Mouse (Mus musculus): Measurements from ENCODE around the gene Ngp. TPM values are rescaled to one million over a fixed set of nuclear protein-coding genes. Genes with fewer than 3 reads are reported as not detected.
"Not testable (repeated sequence)": the region's sequence is repeated elsewhere in the genome, so short reads cannot be mapped to it uniquely, and the experiment has no call there.

Gene Ngp
- total RNA-seq (2022): under 1 TPM in 1 of 4 experiments, not detected in 3; 0.31 TPM

DNA sequence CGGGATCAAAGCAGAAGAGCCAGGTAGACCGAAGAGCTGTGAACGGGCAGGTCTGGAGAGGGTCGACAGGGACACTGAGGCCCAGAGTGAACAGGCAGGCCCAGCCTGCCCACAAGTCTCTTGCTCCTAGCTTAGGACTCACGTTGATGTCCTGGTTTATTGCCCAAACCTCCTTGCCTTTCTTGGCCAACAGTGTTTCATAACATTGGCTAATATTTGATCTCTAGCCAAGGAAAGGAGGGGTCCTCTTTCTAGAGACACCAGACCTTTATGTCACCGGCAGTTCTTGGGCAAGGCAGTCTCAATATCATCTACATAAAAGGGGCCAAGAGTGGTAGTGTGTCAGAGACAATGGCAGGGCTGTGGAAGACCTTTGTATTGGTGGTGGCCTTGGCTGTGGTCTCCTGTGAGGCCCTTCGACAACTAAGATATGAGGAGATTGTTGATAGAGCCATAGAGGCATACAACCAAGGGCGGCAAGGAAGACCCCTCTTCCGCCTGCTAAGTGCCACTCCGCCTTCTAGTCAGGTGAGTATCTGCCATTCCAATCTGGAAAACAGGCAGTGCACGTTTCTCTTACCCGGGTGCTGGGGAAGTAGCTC is at the start of gene Ngp:
TSS of gene Ngp (plus strand) at position 237 of the 602 bp plus-strand sequence.
- no peak for DNase-seq (ENCODE audit: low spot score in 2 of 2)

DNA sequence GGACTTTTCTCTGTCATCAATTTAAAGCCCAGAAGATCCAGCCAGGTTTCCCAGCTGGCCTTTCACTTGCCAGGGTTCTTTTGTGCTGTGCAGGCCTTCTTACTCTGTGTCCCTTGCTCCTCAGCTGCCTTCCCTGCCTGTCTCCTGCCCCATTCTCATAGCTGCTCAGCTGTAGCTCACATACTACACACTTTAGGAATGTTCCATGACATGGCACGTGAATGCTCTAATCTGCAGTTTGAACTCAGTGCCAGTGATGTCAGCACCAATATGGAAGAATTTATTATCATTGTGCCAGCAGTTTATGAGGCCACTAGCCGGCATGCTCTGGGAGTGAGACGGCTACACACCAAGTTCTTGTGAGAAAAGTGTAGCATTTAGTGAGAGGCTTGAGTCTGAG is 49.7 kb upstream of the Ngp start:
- DNase-seq (ENCODE audit: low spot score in 2 of 2): no peak

DNA sequence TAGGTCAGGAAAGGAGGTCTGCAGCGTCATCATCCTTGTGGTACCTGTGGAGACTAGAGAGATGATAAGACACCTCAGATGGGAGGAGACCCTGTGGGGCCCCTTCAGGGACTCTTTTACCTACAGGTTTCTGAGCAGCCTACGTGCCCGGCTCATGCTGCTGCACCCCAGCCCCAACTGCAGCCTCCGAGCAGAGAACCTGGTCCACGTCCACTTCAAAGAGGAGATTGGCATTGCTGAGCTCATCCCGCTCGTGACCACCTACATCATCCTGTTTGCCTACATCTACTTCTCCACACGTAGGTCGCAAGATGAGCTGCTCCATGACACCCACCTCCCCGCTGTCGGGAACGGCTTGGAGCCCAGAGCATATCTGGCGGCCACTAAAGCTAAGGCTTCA is 45.7 kb upstream of the Ngp start:
- DNase-seq (ENCODE audit: low spot score in 2 of 2): no peak

DNA sequence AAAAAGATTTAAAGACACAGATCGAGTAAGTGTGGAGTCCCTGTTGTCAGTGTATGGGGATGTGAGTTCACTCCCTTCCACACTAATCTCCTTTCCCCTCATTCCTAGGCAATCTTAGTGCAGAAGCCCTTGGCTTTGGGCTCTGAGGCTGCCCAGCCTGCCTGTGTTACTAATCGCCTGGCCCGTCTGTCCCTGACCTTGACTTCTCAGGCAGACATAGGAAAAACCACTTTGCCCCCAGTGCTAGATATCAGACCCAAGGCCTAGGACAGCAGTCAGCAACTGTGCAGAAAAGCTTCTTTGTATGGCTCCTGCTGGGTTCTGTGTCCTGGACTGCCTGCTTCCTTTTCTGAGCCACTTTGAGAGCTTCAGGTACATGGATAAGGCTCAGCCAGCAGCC is 43.9 kb upstream of the Ngp start:
- no peak for DNase-seq (ENCODE audit: low spot score in 2 of 2)

DNA sequence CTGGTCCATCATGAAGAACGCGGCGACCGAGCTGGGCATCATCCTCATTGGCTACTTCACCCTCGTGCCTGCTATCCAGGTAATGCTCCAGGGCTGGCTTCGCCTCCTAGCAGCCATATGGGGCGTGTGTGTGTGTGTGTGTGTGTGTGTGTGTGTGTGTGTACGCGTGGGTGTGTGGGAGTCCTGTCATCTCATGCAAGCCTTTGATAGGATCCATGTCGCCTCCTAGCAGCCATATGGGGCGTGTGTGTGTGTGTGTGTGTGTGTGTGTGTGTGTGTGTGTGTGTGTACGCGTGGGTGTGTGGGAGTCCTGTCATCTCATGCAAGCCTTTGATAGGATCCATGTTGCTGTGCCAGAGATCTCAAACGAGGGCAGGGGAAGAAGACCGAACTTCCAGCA is 41.9 kb upstream of the Ngp start:
- not testable (repeated sequence) for DNase-seq (ENCODE audit: low spot score in 2 of 2)

DNA sequence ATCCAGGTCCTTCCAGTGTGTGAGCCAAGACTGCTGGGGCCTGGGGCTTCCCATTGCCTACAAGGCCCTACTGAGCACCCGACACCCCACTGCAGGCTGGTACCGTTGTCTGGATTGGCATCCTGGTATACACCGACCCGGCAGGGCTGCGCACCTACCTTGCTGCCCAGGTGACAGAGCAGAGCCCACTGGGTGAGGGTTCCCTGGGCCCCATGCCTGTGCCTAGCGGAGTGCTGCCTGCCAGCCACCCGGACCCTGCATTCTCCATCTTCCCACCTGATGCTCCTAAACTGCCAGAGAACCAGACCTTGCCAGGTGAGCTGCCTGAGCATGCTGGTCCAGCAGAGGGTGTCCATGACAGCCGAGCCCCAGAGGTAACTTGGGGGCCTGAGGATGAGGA is 40.2 kb upstream of the Ngp start:
- DNase-seq (ENCODE audit: low spot score in 2 of 2): no peak

DNA sequence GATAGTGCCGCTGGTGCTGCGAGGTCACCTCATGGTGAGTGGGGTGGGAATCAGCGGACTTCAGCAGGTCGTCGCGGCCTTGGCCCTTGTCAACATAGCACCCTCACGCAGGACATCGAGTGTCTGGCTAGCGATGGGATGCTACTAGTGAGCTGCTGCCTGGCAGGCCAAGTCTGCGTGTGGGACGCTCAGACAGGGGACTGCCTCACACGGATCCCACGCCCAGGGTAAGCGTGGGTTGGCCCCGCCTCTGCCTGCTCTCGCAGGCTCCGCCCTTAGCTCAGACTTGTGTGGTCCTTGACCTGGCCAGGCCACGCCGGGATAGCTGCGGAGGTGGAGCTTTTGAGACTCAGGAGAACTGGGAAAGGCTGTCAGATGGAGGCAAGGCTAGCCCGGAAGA is 38.9 kb upstream of the Ngp start:
- no peak for DNase-seq (ENCODE audit: low spot score in 2 of 2)

DNA sequence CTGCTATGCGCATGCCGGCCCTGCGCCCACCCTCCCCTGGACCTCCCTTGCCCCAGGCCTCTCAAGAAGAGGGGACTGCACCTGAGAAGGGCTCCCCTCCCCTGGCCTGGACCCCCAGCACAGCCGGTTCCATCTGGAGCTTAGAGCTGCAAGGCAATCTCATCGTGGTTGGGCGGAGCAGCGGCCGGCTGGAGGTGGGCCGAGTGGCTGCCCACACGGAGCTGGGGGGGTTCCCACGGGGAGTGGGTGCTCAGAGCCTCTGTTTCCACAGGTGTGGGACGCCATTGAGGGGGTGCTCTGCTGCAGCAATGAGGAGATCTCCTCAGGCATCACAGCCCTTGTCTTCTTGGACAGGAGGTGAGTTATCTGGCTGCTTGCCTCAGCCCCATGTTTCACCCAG is 38.3 kb upstream of the Ngp start:
- DNase-seq (ENCODE audit: low spot score in 2 of 2): no peak

DNA sequence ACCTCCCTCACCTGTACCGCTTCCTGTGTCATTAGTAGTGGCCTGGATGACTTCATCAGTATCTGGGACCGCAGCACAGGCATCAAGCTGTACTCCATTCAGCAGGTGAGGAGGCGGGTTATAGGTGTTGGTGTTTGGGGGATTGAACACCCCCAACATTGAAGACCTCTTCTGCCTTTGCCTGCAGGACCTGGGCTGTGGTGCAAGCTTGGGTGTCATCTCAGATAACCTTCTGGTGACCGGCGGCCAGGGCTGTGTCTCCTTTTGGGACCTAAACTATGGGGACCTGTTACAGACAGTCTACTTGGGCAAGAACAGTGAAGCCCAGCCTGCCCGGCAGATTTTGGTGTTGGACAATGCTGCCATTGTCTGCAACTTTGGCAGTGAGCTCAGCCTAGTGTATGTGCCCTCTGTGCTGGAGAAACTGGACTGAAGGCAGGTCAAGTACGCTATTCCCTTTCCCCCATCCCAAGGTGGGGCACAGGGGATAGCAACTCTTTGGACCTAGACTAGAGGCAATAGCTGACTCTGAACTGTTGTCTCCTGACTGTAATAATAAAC is 35.1 kb upstream of the Ngp start:
- no peak for DNase-seq (ENCODE audit: low spot score in 2 of 2)

DNA sequence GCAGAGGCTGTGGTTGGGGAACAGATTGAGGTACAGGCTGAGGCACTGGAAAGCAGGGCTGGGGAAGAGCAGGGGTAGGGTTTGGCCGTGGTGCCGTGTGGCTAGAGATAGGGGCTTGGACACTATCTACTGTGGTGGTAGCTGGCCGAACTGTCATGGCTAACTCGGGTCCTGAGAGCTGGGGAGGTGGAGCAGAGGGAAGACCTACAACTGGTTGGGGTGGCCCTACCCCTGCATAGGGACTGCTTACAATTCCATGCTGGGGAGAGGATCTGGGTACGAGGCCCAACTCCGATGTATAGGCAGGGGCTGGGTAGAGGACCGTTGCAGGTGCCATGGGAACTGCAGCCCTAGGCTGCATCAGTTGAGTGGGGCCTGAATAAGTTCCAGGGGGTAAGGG is 31.5 kb upstream of the Ngp start:
- no peak for DNase-seq (ENCODE audit: low spot score in 2 of 2)

DNA sequence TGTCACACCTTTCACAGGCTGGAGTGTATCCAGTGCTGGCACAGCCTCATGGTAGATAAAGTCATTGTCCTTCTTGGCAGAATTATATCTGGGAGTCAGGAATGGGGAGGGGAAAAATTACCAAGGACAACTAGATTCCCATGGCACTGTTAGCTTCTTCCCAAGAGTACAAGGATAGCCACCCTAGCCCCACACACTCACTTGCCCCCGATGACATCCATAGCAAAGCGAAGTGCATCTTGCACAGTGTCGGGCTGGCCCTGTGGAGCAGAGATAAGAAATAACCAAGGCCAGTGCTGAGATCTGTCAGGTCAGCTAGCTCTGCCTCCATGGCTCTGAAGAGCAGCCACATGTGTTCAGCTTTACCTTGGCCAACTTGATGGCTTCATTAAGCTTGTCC is 28.7 kb upstream of the Ngp start:
- no peak for DNase-seq (ENCODE audit: low spot score in 2 of 2)

DNA sequence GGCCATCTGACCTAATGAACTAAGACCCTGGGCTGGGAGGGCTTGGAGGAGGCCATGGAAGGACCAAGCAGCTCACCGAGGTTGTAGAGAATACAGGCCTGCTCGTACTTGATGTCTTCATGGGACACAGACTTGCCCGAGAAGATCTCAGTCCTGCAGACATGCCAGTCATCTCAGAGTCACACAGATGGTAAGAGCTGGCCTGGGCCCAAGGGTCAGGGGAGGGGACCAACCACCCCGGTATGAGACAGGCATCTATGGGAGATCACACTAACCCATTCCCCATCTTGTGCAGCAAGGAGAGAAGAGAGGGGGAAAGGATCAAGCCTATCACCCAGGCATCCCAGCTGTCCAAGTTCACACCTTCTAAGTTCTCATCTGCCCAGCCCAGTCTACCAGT is 26.3 kb upstream of the Ngp start:
- no peak for DNase-seq (ENCODE audit: low spot score in 2 of 2)

DNA sequence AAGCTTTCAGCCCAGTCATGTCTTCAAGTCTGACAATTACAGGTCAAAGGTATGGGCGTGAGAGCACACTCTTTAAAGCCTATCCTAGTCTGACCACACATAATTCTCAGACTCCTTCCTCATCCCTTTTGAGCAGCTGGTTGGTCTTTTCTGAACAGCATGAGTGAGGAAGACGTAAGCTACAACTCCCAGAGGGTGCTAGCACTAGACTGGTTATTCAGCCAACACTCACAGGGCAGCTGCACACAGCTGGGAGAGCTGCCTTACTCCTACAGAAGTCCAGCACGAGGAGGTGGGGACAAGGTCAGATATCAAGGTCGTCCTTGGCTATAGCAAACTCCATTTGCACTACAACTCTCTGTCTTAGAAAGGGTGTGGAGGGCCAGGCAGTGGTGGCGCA is 18.9 kb upstream of the Ngp start:
- no peak for DNase-seq (ENCODE audit: low spot score in 2 of 2)

DNA sequence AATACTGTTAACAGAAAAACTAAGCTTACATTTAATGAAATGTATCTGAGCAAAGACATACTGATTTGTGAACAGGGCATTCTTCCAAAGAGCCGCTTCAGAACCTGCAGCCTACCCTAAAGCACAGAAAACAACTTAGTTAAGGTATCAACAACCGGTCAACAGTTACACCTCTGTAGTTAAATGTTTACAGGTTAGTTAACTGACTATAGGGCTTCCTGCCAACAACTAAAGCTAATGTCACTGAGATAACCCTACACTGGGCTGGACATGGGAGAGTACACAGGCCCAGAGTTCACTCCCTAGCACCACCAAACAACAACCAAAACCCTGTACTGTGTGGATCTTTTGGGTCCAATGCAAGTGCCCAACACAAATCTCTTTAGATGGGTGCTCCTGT is 16.8 kb upstream of the Ngp start:
- no peak for DNase-seq (ENCODE audit: low spot score in 2 of 2)

DNA sequence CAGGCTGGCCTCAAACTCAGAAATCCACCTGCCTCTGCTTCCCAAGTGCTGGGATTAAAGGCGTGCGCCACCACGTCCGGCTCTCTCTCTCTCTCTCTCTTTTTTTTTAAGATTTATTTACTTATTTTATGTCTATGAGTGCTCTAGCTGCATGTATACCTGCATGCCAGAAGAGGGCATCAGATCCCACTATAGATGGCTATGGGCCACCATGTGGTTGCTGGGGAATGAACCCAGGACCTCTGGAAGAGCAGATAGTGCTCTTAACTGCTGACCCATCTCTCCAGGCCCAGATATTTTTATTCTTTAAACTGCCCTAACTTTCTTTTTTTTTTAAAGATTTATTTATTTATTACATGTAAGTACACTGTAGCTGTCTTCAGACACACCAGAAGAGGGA is 16.3 kb upstream of the Ngp start:
- DNase-seq (ENCODE audit: low spot score in 2 of 2): not testable (repeated sequence)

DNA sequence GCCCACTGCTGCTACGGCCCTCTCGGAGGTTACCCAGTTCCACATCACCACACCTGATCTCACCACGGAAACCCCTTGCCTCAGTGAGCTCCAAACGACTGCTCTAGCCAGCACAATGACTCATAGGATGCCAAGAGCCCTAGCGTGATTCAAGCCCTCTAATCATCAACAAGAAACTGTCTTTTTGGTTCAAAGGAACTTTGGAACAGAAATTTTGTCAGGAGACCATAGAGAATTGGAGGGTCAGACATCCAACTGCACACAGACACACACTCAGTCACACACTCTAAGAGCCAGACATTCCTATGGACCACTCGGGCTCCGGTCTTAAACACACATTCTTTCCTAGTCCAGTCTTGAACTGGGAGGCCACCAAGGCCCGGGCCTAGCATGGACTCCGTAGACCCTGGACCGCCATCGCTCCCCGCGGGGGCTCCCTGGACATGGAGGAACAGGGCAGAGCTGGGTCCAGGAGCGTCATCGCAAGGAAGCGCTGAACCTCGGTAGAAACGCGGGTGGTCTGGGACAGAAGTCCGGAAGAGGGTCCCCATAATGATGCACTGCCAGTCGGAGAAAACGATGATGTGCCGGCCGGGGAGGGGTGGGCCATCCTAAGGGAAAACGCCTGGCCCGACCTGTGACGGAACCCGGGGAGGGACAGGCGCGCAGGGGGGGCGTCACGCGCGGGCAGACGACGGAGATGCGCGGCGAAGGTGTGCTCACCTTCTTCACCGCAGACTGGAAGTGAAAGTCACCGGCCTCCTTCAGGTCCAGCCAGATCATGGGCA is 12.0 kb upstream of the Ngp start:
- peak in 1 of 2 experiments; percentile 29 for DNase-seq (ENCODE audit: low spot score in 2 of 2)

DNA sequence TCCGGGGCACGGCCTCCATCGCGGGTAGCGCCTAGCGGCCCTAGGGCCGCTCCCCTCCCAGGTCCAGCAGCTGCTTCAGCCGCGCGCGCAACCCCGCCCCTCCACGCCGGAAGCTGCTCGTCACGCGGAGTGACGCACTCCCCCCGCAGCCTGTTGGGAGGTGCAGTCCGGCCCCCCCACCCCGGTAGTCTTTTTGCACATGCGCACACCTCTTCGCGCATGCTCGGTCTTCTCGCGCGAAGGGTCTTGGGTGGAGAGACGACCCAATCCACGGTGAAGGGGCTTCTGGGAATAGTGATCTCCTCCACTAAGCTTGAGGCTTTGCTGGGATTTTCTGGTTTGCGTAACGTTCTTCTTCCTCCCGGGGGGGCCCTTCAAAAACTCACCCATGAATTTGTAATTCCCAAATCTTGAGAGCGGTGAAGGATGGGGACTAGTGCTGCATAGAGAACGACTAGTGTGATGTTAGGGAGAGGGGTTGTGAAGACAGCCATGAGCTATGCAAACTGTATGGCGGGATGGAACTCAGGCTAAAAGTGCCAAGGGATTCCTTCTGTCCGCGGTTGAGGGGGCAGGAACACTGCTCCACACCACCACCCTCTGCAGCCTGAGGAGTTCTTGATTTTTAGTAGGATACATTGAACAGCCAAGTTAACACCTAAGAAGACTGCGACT is 11.3 kb upstream of the Ngp start, which contains the start of gene Ptpn23:
TSS of gene Ptpn23 (minus strand) at position 115 of the 675 bp plus-strand sequence.
- DNase-seq (ENCODE audit: low spot score in 2 of 2): peak; percentile 90 to 91

DNA sequence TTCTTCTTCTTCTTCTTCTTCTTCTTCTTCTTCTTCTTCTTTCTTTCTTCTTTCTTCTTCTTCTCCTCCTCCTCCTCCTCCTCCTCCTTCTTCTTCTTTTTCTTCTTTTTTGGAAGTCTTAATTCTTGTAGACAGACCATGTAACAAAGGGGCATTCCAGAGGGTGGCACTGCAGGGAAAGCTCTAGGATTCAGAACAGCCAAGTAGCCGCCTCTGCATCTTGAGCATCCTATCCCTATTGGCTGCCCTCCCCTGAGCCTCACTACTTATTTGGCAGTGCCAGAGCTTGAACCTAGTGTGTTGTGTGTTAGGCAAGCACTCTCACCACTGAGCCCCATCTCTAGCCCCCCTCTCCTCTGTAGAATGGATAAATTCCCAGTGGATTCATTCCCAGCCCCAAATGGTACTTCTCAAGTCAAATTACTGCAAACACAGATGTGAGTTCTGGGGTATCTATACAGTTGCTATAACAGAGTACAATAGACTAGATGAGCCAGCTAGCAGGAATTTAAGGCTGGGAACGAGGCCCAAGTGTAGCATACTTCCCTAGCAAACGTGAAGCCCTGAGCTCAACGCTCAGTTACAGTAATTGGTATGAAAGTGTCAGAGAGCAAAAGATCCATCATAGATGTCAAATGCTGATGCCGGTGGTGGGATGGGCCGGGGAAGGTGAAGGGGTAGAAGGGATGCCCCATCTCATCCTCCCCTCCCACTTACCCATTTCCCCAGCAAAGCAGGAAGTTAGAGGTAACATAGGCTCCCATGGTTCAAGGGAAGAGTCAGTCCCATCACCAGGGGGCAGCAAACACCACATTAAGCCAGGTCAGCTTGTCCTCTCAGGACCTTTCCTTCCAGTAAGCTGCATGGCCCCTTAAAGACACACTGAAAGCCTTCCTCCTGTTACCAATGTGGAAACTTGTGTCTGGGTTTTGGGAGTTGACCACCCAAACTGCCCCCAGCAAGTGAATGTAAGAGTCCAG is 8.3 kb upstream of the Ngp start:
- peak; percentile 66 to 76 for DNase-seq (ENCODE audit: low spot score in 2 of 2)

DNA sequence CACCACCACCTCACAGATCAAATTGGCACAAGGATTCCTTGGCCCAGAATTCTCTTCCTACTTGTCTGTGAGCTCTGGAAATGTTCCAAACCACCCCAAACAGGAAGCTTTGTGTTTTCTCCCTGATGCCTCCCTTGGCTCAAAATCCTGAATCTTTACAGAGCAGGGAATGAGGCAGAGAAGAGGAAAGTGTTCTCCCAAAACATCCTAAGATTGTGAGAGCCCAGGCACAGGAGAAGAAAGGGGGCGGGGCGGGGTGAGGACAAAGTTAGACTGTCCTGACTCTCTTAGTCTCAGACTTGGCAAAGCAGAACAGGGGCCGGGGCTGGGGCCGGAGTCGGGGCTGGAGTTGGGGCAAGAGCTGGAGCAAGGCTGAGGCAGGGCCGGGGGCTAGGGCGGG is 6.6 kb upstream of the Ngp start:
- no peak for DNase-seq (ENCODE audit: low spot score in 2 of 2)

DNA sequence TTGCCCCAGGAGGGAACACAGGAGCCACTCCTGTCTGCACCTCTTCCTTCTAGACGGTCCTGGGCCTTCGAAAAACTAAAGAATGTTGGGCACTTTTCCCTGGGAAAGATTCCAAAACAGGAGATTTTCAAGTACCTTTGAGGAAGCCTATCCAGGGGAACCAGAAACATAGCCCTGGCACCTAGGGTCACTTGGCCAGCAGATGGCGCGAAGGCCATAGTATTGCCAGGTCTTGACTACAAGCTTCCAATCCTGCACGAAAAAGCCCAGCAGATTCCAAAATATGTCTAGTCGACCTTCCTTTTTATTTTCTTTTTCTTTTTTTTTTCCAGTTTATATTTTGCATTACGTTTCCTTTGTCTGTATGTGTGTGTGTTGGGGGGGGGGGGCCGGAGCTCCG is 5.8 kb upstream of the Ngp start:
- DNase-seq (ENCODE audit: low spot score in 2 of 2): no peak

DNA sequence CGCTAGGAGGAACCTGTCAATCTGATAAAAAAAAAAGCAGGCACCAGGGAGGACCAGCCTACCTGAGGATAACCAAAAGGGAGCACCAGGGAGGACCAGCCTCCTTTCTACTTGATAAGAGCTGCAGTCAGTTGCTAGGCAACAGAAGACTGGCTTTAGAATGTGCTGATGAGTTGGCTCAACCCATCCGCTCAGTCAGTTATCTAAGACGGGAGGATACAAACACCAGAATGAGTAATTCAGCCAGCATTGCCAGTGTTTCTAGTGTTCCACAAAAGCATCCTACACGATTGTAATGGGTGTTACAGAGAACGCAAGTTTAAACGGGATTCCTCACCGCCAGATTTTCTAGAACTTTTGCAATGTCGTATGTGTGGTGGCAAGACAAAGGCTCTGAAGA is 11.7 kb downstream of the Ngp start:
- DNase-seq (ENCODE audit: low spot score in 2 of 2): peak; percentile 44 to 60
